Mouse (Mus musculus): ENCODE measurements around the gene Twist2. TPM values are rescaled to one million over a fixed set of nuclear protein-coding genes. Genes with fewer than 3 reads are reported as not detected.

Gene Twist2
- 1.5 and 2.1 TPM in 2 replicates for polyA plus RNA-seq (2012; rRNA removed)

- WGBS = 4% methylated on average over 77 of the region's 77 CpGs
- Histone ChIP-seq H3K27ac (ENCODE audit: control insufficient read depth, insufficient read depth, low read length) (no peak within 1 kb of the TSS), H3K27me3 (ENCODE audit: control insufficient read depth, insufficient read depth, low read length) (no peaks in the 10 kb centered on the region; the same call in 1 of the 2 replicates), H3K4me3 (ENCODE audit: control insufficient read depth, insufficient read depth, low read length) (no peak within 1 kb of the TSS), H3K4me1 (replicated peaks; ENCODE audit: control insufficient read depth, insufficient read depth, low read length) (no peaks in the 10 kb centered on the region), H3K36me3 (ENCODE audit: control insufficient read depth, insufficient read depth, low read length) (no peaks in the 10 kb centered on the region)
- DNase-seq = no peak
- TF ChIP-seq CTCF (IDR thresholded peaks at IDR 0.05; ENCODE audit: borderline replicate concordance, control insufficient read depth, extremely low read depth, insufficient read depth, low read length, poor library complexity) (no peak), POLR2A (IDR thresholded peaks at IDR 0.05; ENCODE audit: control insufficient read depth, extremely low read depth, insufficient read depth, low read length, poor library complexity) (no peak)
These were observed at the start of gene Twist2 for GRCm38 (mm10) chr1:91800967-91801843. Twist2 (plus strand) TSS chr1:91801461.

GRCm38 (mm10) chr1:91752931-91753330 lies 48.3 kb upstream of the Twist2 start:
- Histone ChIP-seq H3K27ac (ENCODE audit: control insufficient read depth, insufficient read depth, low read length) (no peak overlapping the region), H3K4me3 (ENCODE audit: control insufficient read depth, insufficient read depth, low read length) (no peak overlapping the region), H3K36me3 (ENCODE audit: control insufficient read depth, insufficient read depth, low read length) (no peaks in the 10 kb centered on the region), H3K4me1 (replicated peaks; ENCODE audit: control insufficient read depth, insufficient read depth, low read length) (no peaks in the 10 kb centered on the region), H3K27me3 (ENCODE audit: control insufficient read depth, insufficient read depth, low read length) (no peaks in the 10 kb centered on the region; the same call in 1 of the 2 replicates)
- TF ChIP-seq POLR2A (IDR thresholded peaks at IDR 0.05; ENCODE audit: control insufficient read depth, extremely low read depth, insufficient read depth, low read length, poor library complexity) = no peak
- TF ChIP-seq CTCF (IDR thresholded peaks at IDR 0.05; ENCODE audit: borderline replicate concordance, control insufficient read depth, extremely low read depth, insufficient read depth, low read length, poor library complexity) = no peak
- no peak for DNase-seq
- WGBS = 78% methylated on average over 9 of the region's 9 CpGs

GRCm38 (mm10) chr1:91755102-91755501 lies 46.2 kb upstream of the Twist2 start:
- Histone ChIP-seq H3K27me3 (ENCODE audit: control insufficient read depth, insufficient read depth, low read length) (no peaks in the 10 kb centered on the region; the same call in 1 of the 2 replicates), H3K36me3 (ENCODE audit: control insufficient read depth, insufficient read depth, low read length) (no peaks in the 10 kb centered on the region), H3K4me1 (replicated peaks; ENCODE audit: control insufficient read depth, insufficient read depth, low read length) (no peaks in the 10 kb centered on the region), H3K4me3 (ENCODE audit: control insufficient read depth, insufficient read depth, low read length) (no peak overlapping the region), H3K27ac (ENCODE audit: control insufficient read depth, insufficient read depth, low read length) (no peak overlapping the region)
- DNase-seq = peak; percentile 70
- WGBS = 2% methylated on average over 9 of the region's 9 CpGs
- TF ChIP-seq POLR2A (IDR thresholded peaks at IDR 0.05; ENCODE audit: control insufficient read depth, extremely low read depth, insufficient read depth, low read length, poor library complexity) = no peak
- TF ChIP-seq CTCF (IDR thresholded peaks at IDR 0.05; ENCODE audit: borderline replicate concordance, control insufficient read depth, extremely low read depth, insufficient read depth, low read length, poor library complexity) = peak; percentile 80; the same call in 1 of the 2 replicates

- Histone ChIP-seq H3K27me3 (ENCODE audit: control insufficient read depth, insufficient read depth, low read length) (no peaks in the 10 kb centered on the region; the same call in 1 of the 2 replicates), H3K4me3 (ENCODE audit: control insufficient read depth, insufficient read depth, low read length) (no peak overlapping the region), H3K36me3 (ENCODE audit: control insufficient read depth, insufficient read depth, low read length) (no peaks in the 10 kb centered on the region), H3K27ac (ENCODE audit: control insufficient read depth, insufficient read depth, low read length) (no peak overlapping the region), H3K4me1 (replicated peaks; ENCODE audit: control insufficient read depth, insufficient read depth, low read length) (no peaks in the 10 kb centered on the region)
- 54% methylated on average over 16 of the region's 16 CpGs for WGBS
- TF ChIP-seq POLR2A (IDR thresholded peaks at IDR 0.05; ENCODE audit: control insufficient read depth, extremely low read depth, insufficient read depth, low read length, poor library complexity) (no peak), CTCF (IDR thresholded peaks at IDR 0.05; ENCODE audit: borderline replicate concordance, control insufficient read depth, extremely low read depth, insufficient read depth, low read length, poor library complexity) (no peak)
- DNase-seq = no peak
These were observed 44.0 kb upstream of the Twist2 start for GRCm38 (mm10) chr1:91757292-91757691.

GRCm38 (mm10) chr1:91758143-91758542 lies 43.1 kb upstream of the Twist2 start:
- H3K27me3 ChIP-seq (ENCODE audit: control insufficient read depth, insufficient read depth, low read length) = no peaks in the 10 kb centered on the region; the same call in 1 of the 2 replicates
- WGBS = 50% methylated on average over 2 of the region's 2 CpGs
- TF ChIP-seq POLR2A (IDR thresholded peaks at IDR 0.05; ENCODE audit: control insufficient read depth, extremely low read depth, insufficient read depth, low read length, poor library complexity) = no peak
- no peak for TF ChIP-seq CTCF (IDR thresholded peaks at IDR 0.05; ENCODE audit: borderline replicate concordance, control insufficient read depth, extremely low read depth, insufficient read depth, low read length, poor library complexity)

GRCm38 (mm10) chr1:91758600-91759515 lies 42.4 kb upstream of the Twist2 start:
- Histone ChIP-seq H3K4me1 (replicated peaks; ENCODE audit: control insufficient read depth, insufficient read depth, low read length) (no peaks in the 10 kb centered on the region), H3K36me3 (ENCODE audit: control insufficient read depth, insufficient read depth, low read length) (no peaks in the 10 kb centered on the region), H3K4me3 (ENCODE audit: control insufficient read depth, insufficient read depth, low read length) (no peak overlapping the region), H3K27me3 (ENCODE audit: control insufficient read depth, insufficient read depth, low read length) (no peaks in the 10 kb centered on the region; the same call in 1 of the 2 replicates), H3K27ac (ENCODE audit: control insufficient read depth, insufficient read depth, low read length) (no peak overlapping the region)
- no peak for TF ChIP-seq CTCF (IDR thresholded peaks at IDR 0.05; ENCODE audit: borderline replicate concordance, control insufficient read depth, extremely low read depth, insufficient read depth, low read length, poor library complexity)
- no peak for TF ChIP-seq POLR2A (IDR thresholded peaks at IDR 0.05; ENCODE audit: control insufficient read depth, extremely low read depth, insufficient read depth, low read length, poor library complexity)
- no peak for DNase-seq
- WGBS = 32% methylated on average over 12 of the region's 12 CpGs

More at GRCm38 (mm10) chr1:91758143-91758542, 43.1 kb upstream of the Twist2 start:
- no peaks in the 10 kb centered on the region for H3K36me3 ChIP-seq (ENCODE audit: control insufficient read depth, insufficient read depth, low read length)
- no peaks in the 10 kb centered on the region for H3K4me1 ChIP-seq (replicated peaks; ENCODE audit: control insufficient read depth, insufficient read depth, low read length)
- no peak for DNase-seq
- H3K4me3 ChIP-seq (ENCODE audit: control insufficient read depth, insufficient read depth, low read length) = no peak overlapping the region
- no peak overlapping the region for H3K27ac ChIP-seq (ENCODE audit: control insufficient read depth, insufficient read depth, low read length)
